ENCODE assay signal across 17 mouse cellular contexts in the genomic region with DNA sequence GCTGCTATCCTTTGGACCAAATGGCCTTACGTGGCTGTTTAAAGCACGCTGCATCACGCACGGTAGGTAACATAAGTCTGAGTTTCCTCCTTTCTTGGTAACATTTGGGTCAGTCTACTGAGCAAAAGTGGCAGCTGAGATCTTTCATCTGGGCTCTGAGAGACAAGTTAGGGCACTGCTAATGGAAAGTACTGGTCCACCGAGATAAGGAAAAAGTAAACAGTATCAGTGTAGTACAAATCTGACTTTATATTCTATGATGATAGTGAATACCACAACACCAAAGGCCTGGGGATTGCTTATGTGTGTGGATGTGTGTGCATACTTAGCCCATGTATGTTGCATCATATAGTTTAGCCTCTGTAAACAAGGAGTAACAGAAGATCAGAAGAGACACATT.
"Had no signal": no experiment of that assay in that cellular context is flagged by ENCODE, and none has a peak within 500 bp of the region (broad histone marks: within the 10 kb centered on the region; RNA-seq: fewer than 3 reads in every experiment).

No protein-coding gene starts in this region.

- DNase-seq: kidney, adult 2 months; kidney, postnatal 25 days; layer of hippocampus, adult 9-11 months; lung, adult 18-20 months; lung, postnatal 14 days; lung, postnatal 4 days; right cerebral cortex, postnatal 25 days; spleen, adult 18-20 months; thymus, postnatal 25 days had no signal

- H3K27me3 ChIP-seq: lung, embryonic 15.5 days; midbrain, embryonic 15.5 days; neural tube, embryonic 12.5 days; neural tube, embryonic 15.5 days had no signal

- H3K9me3 ChIP-seq: lung, embryonic 15.5 days; midbrain, embryonic 12.5 days; midbrain, embryonic 15.5 days; neural tube, embryonic 12.5 days; neural tube, embryonic 15.5 days had no signal

- H3K4me1 ChIP-seq: midbrain, embryonic 12.5 days; midbrain, embryonic 15.5 days; neural tube, embryonic 12.5 days had no signal

- H3K9ac ChIP-seq: lung, embryonic 15.5 days; midbrain, embryonic 12.5 days; midbrain, embryonic 15.5 days; neural tube, embryonic 12.5 days; neural tube, embryonic 15.5 days had no signal

- H3K4me2 ChIP-seq: lung, embryonic 15.5 days; midbrain, embryonic 12.5 days; midbrain, embryonic 15.5 days; neural tube, embryonic 12.5 days; neural tube, embryonic 15.5 days had no signal

- ATAC-seq: intestine, postnatal 0 days; midbrain, embryonic 15.5 days had no signal

- H3K27ac ChIP-seq: kidney, postnatal 0 days; layer of hippocampus, adult 2 months; lung, embryonic 15.5 days; midbrain, embryonic 12.5 days; midbrain, embryonic 15.5 days; neural tube, embryonic 12.5 days; neural tube, embryonic 15.5 days had no signal

- H3K4me3 ChIP-seq: layer of hippocampus, adult 2 months; lung, embryonic 15.5 days; midbrain, embryonic 12.5 days; midbrain, embryonic 15.5 days; neural tube, embryonic 12.5 days; neural tube, embryonic 15.5 days had no signal

- H3K36me3 ChIP-seq: lung, embryonic 15.5 days; midbrain, embryonic 12.5 days; midbrain, embryonic 15.5 days; neural tube, embryonic 12.5 days; neural tube, embryonic 15.5 days had no signal
